Mouse (Mus musculus): ENCODE results near the gene Eef1akmt2. TPM values are rescaled to one million over a fixed set of nuclear protein-coding genes. Genes with fewer than 3 reads are reported as not detected.

The Eef1akmt2 gene
- polyA plus RNA-seq, 1 experiment from 2014 or later = 79.6 TPM

DNA sequence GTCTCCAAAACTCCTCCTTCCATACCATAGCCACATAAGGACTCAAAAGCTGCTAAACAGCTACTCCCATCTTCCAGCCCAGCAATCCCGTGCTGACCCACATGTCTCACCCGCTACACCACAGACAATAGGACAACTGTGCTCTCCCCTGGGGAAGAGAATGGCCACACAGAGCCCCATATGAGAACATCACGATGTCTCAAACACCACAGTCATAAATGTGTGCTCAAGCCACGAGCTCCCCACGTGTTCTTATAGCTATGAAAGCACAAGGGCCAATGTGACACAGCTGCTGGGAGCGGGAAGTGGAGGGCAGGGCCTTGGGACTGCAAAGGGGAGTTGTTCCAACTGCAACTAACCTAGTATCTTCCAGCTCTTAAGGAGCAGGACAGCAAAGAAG is 59.0 kb downstream of the Eef1akmt2 start:
- Histone ChIP-seq H3K27ac (no peak overlapping the region), H3K9me3 (no peaks in the 10 kb centered on the region), H3K4me2 (replicated peaks) (no peak overlapping the region), H3K4me1 (peaks cover 6% of the 10 kb centered on the region; the same call in 1 of the 2 replicates), H3K4me3 (no peak overlapping the region), H3K9ac (no peak overlapping the region), H3K36me3 (no peaks in the 10 kb centered on the region), H3K27me3 (replicated peaks) (no peaks in the 10 kb centered on the region)
- WGBS = 51% methylated on average over 6 of the region's 6 CpGs
- ATAC-seq (ENCODE audit: low FRiP score, low read depth) = no peak

DNA sequence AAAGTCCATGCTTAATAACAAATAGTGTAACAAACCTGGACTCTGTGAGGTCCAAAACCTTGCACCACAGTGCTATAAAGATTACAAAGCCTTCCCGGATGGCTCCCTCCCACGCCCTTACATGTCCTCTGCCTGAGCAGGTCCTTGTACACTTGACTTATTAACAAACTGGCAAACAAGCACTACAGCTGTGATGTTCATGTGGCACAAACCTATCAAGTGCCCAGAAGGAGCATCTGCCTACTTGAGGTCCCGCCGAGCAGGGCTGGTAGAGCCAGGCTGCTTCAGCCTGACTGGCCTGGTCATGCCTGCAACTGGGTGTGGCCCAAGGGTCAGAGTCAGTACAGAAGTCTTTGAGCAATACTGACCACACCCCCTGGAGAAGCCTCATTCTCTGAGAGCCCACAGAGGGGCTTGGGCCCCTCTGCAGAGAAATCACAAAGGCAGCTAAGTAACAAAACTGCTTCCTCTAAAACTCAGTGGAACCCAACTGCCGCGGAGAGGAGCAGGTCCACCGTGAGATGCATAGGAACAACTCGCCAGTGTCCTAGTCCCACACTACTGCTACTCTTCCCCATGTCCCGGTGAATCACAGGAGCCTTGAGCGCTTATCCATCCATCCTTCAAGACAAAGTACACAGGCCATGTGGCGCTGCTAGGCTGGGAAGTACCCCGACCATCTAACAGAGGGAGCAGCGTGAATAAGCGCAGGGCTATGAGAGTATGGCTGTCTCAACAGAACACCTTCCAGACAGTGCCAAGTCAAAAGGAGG is 61.8 kb downstream of the Eef1akmt2 start:
- H3K27me3 ChIP-seq (replicated peaks) = no peaks in the 10 kb centered on the region
- WGBS = 83% methylated on average over 14 of the region's 14 CpGs
- no peak overlapping the region for H3K4me2 ChIP-seq (replicated peaks)
- no peaks in the 10 kb centered on the region for H3K36me3 ChIP-seq
- no peaks in the 10 kb centered on the region for H3K9me3 ChIP-seq
- ATAC-seq (ENCODE audit: low FRiP score, low read depth) = no peak
- no peak overlapping the region for H3K4me3 ChIP-seq
- H3K27ac ChIP-seq = no peak overlapping the region
- no peak overlapping the region for H3K9ac ChIP-seq
- peaks cover 18% of the 10 kb centered on the region for H3K4me1 ChIP-seq

GRCm38 (mm10) chr7:132788826-132789225 is 63.6 kb downstream of the Eef1akmt2 start:
- no peaks in the 10 kb centered on the region for H3K9me3 ChIP-seq
- no peaks in the 10 kb centered on the region for H3K36me3 ChIP-seq
- H3K27me3 ChIP-seq (replicated peaks) = no peaks in the 10 kb centered on the region
- ATAC-seq (ENCODE audit: low FRiP score, low read depth) = no peak
- WGBS = 96% methylated on average over 13 of the region's 13 CpGs
- no peak overlapping the region for H3K27ac ChIP-seq
- H3K9ac ChIP-seq = no peak overlapping the region
- no peak overlapping the region for H3K4me2 ChIP-seq (replicated peaks)
- H3K4me3 ChIP-seq = no peak overlapping the region
- H3K4me1 ChIP-seq = peaks cover 18% of the 10 kb centered on the region

GRCm38 (mm10) chr7:132787496-132788190 is 64.8 kb downstream of the Eef1akmt2 start:
- no peaks in the 10 kb centered on the region for H3K27me3 ChIP-seq (replicated peaks)
- H3K27ac ChIP-seq = no peak overlapping the region
- peaks cover 18% of the 10 kb centered on the region for H3K4me1 ChIP-seq
- H3K4me3 ChIP-seq = no peak overlapping the region
- 84% methylated on average over 4 of the region's 4 CpGs for WGBS
- H3K36me3 ChIP-seq = no peaks in the 10 kb centered on the region
- no peak for ATAC-seq (ENCODE audit: low FRiP score, low read depth)
- no peak overlapping the region for H3K4me2 ChIP-seq (replicated peaks)
- H3K9me3 ChIP-seq = no peaks in the 10 kb centered on the region
- H3K9ac ChIP-seq = no peak overlapping the region

DNA sequence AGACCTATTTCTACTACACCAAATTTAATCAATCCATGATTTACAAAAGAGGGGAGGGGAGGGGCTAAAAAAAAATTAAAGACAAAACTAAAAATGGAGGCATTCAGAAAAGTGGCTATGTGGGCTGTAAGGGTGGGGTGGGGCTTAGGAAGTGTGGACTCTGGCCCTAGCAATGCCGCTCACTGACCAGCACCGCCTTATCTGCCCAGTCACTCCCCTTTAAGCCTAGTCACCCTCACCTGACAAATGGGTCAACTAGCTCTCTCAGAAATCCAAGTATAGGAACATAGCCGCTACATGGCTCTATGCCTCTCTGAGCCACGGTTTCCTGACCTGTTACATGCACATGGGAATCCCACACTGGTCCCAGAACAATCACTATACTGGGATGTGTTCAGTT is 65.5 kb downstream of the Eef1akmt2 start:
- H3K4me2 ChIP-seq (replicated peaks) = no peak overlapping the region
- no peak for ATAC-seq (ENCODE audit: low FRiP score, low read depth)
- no peak overlapping the region for H3K4me3 ChIP-seq
- H3K4me1 ChIP-seq = peaks cover 17% of the 10 kb centered on the region
- H3K27ac ChIP-seq = no peak overlapping the region
- no peaks in the 10 kb centered on the region for H3K36me3 ChIP-seq
- H3K9me3 ChIP-seq = no peaks in the 10 kb centered on the region
- H3K27me3 ChIP-seq (replicated peaks) = no peaks in the 10 kb centered on the region
- WGBS = 96% methylated on average over 4 of the region's 4 CpGs
- no peak overlapping the region for H3K9ac ChIP-seq

DNA sequence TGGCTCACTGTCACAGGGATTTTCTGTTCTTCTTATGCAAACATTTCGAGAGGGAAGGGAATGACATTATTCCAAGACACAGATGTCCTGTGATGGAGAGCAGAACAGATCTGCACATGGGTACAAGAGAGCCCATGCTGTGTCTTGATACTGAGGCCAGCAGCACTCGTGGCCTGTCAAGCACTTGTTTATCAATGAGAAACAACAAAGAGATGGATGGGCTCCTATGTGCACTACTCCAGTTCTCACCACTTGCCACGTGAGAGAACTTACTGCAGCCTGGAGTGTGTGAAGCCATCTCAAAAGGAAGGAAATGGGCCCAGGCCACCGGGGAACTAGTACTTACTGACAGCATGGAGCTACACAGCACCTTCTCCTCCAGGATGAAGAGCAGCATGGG is 66.0 kb downstream of the Eef1akmt2 start:
- Histone ChIP-seq H3K36me3 (no peaks in the 10 kb centered on the region), H3K4me2 (replicated peaks) (no peak overlapping the region), H3K4me1 (peaks cover 18% of the 10 kb centered on the region), H3K27me3 (replicated peaks) (no peaks in the 10 kb centered on the region), H3K27ac (no peak overlapping the region), H3K9me3 (no peaks in the 10 kb centered on the region), H3K9ac (no peak overlapping the region), H3K4me3 (no peak overlapping the region)
- ATAC-seq (ENCODE audit: low FRiP score, low read depth) = no peak
- WGBS = 36% methylated on average over 4 of the region's 4 CpGs

DNA sequence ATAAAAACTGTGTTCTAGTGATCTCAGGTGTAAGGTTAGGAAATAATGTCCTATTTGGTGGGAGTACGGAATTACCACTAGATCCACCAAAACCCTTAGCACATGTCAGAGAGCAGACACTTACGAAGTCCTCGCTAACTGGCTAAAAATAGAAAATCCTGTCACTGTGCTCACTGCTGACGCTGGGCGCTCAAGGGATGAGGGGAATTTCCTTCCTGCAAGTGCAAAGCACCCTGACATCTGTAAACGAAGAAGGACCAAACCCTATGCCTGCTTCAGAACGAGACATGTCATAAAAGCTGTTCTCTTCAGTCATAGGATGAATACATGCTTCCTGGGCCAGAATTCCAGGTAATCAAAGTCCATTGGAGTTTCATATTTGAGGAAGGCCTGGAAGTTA is 66.5 kb downstream of the Eef1akmt2 start:
- no peak overlapping the region for H3K9ac ChIP-seq
- ATAC-seq (ENCODE audit: low FRiP score, low read depth) = no peak
- H3K27me3 ChIP-seq (replicated peaks) = no peaks in the 10 kb centered on the region

GRCm38 (mm10) chr7:132784101-132784500 is 68.4 kb downstream of the Eef1akmt2 start:
- no peaks in the 10 kb centered on the region for H3K9me3 ChIP-seq
- H3K36me3 ChIP-seq = 0 out of 2 replicates have a peak, but pooled peaks cover under 1% of the 10 kb centered on the region
- peaks cover 37% of the 10 kb centered on the region for H3K4me1 ChIP-seq
- no peak overlapping the region for H3K27ac ChIP-seq
- no peaks in the 10 kb centered on the region for H3K27me3 ChIP-seq (replicated peaks)
- H3K9ac ChIP-seq = no peak overlapping the region
- 91% methylated on average over 5 of the region's 5 CpGs for WGBS
- no peak for ATAC-seq (ENCODE audit: low FRiP score, low read depth)
- no peak overlapping the region for H3K4me3 ChIP-seq
- H3K4me2 ChIP-seq (replicated peaks) = no peak overlapping the region

More for the DNA sequence above, 66.5 kb downstream of the Eef1akmt2 start:
- Histone ChIP-seq H3K4me3 (no peak overlapping the region), H3K4me2 (replicated peaks) (no peak overlapping the region), H3K27ac (no peak overlapping the region), H3K9me3 (no peaks in the 10 kb centered on the region), H3K4me1 (peaks cover 23% of the 10 kb centered on the region), H3K36me3 (no peaks in the 10 kb centered on the region)
- 79% methylated on average over 7 of the region's 7 CpGs for WGBS

- H3K4me3 ChIP-seq = no peak overlapping the region
- no peaks in the 10 kb centered on the region for H3K27me3 ChIP-seq (replicated peaks)
- no peaks in the 10 kb centered on the region for H3K9me3 ChIP-seq
- H3K4me1 ChIP-seq = peaks cover 34% of the 10 kb centered on the region
- H3K36me3 ChIP-seq = peaks cover 18% of the 10 kb centered on the region
- no peak for ATAC-seq (ENCODE audit: low FRiP score, low read depth)
- H3K4me2 ChIP-seq (replicated peaks) = peak overlapping the region; percentile 38; the same call in 1 of the 2 replicates
- H3K27ac ChIP-seq = peak overlapping the region; percentile 22
- WGBS = 61% methylated on average over 6 of the region's 6 CpGs
- no peak overlapping the region for H3K9ac ChIP-seq
These were observed 70.6 kb downstream of the Eef1akmt2 start for GRCm38 (mm10) chr7:132781850-132782249.

- no peak overlapping the region; the same call in 1 of the 2 replicates for H3K9ac ChIP-seq
- peak overlapping the region; percentile 22; the same call in 1 of the 2 replicates for H3K27ac ChIP-seq
- 14% methylated on average over 7 of the region's 7 CpGs for WGBS
- peaks cover 23% of the 10 kb centered on the region for H3K36me3 ChIP-seq
- peak overlapping the region; percentile 38; the same call in 1 of the 2 replicates for H3K4me2 ChIP-seq (replicated peaks)
- H3K9me3 ChIP-seq = no peaks in the 10 kb centered on the region
- peaks cover 28% of the 10 kb centered on the region for H3K4me1 ChIP-seq
- no peaks in the 10 kb centered on the region for H3K27me3 ChIP-seq (replicated peaks)
- ATAC-seq (ENCODE audit: low FRiP score, low read depth) = peak; percentile 83
- no peak overlapping the region for H3K4me3 ChIP-seq
These were observed 71.2 kb downstream of the Eef1akmt2 start for GRCm38 (mm10) chr7:132781130-132781814.

- ATAC-seq (ENCODE audit: low FRiP score, low read depth) = no peak
- no peaks in the 10 kb centered on the region for H3K27me3 ChIP-seq (replicated peaks)
- peaks cover 25% of the 10 kb centered on the region for H3K4me1 ChIP-seq
- 16% methylated on average over 4 of the region's 4 CpGs for WGBS
- no peak overlapping the region for H3K4me3 ChIP-seq
- no peaks in the 10 kb centered on the region for H3K9me3 ChIP-seq
- H3K36me3 ChIP-seq = peaks cover 24% of the 10 kb centered on the region
- H3K27ac ChIP-seq = no peak overlapping the region
- peak overlapping the region; percentile 26; the same call in 1 of the 2 replicates for H3K4me2 ChIP-seq (replicated peaks)
- H3K9ac ChIP-seq = no peak overlapping the region
These were observed 71.9 kb downstream of the Eef1akmt2 start for GRCm38 (mm10) chr7:132780611-132781010.

DNA sequence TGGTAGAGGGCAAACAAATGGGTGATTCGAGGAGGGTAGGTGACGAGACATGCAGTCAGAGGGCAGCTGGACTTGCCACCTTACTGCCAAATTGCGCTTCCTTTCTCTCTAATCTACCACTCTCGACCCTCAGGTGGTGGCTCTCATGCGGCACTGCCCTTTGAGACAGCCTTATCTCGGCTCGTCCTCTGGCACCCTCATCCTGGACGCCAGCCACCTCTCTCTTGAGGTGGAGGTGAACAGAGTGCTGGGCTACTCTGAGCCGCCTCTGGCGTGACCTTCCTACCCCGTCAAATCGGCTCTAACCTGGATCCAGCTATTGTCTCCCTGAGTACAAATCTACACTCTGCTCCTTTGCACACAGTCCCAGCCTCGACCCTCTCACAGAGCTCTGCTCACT is 73.8 kb downstream of the Eef1akmt2 start:
- no peaks in the 10 kb centered on the region for H3K9me3 ChIP-seq
- H3K27ac ChIP-seq = no peak overlapping the region
- H3K4me1 ChIP-seq = peaks cover 25% of the 10 kb centered on the region
- no peaks in the 10 kb centered on the region for H3K27me3 ChIP-seq (replicated peaks)
- H3K36me3 ChIP-seq = peaks cover 41% of the 10 kb centered on the region
- H3K4me2 ChIP-seq (replicated peaks) = no peak overlapping the region
- no peak for ATAC-seq (ENCODE audit: low FRiP score, low read depth)
- H3K9ac ChIP-seq = no peak overlapping the region
- 88% methylated on average over 13 of the region's 13 CpGs for WGBS
- H3K4me3 ChIP-seq = no peak overlapping the region

Measured in neural tube, embryonic 12.5 days (tissue).